Mouse (Mus musculus): ENCODE measurements at regions not wholly inside any gene's neighbourhood (a gene's known extent, or its start where the extent isn't known, plus 50 kb on each side); places are given as distances from the start of the nearest gene placed in this dataset.

DNA sequence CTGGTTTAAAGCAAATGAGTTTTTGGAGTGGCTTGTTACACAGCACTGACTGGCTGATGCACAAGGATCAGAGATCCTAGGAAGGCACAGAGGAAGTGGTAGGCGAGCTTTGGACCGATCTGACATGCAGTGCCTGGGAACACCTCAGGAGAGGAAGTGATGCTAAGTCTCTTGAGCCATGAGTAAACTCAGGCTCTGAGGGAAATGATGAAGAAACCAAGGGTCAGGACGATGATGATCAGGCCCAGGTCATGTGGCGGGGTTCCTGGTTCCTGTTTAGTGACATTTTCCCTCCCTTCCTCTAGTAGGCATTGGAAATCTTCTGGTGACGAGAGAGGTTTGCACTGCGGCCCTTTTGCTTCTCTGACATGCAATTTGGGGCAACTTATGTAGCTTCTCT, 208.7 kb downstream of the 4933412E24Rik start:
- Histone ChIP-seq H3K9me3 (ENCODE audit: control insufficient read depth, low read length) (no peaks in the 10 kb centered on the region), H3K27ac (ENCODE audit: low read depth) (no peak overlapping the region), H3K4me1 (replicated peaks; ENCODE audit: control insufficient read depth, insufficient read depth, low read length) (no peaks in the 10 kb centered on the region), H3K9ac (ENCODE audit: low read length) (no peak overlapping the region), H3K4me3 (ENCODE audit: low read depth, low read length) (no peak overlapping the region), H3K4me2 (ENCODE audit: low read length) (no peak overlapping the region), H3K27me3 (replicated peaks; ENCODE audit: control insufficient read depth, insufficient read depth, low read length) (no peaks in the 10 kb centered on the region), H3K36me3 (ENCODE audit: control insufficient read depth, insufficient read depth, low read length) (no peaks in the 10 kb centered on the region)
- 87% methylated on average over 6 of the region's 6 CpGs for WGBS
- ATAC-seq (replicated peaks; ENCODE audit: low FRiP score, low TSS enrichment, low read depth), result no peak
- no peak for DNase-seq (ENCODE audit: low spot score)

DNA sequence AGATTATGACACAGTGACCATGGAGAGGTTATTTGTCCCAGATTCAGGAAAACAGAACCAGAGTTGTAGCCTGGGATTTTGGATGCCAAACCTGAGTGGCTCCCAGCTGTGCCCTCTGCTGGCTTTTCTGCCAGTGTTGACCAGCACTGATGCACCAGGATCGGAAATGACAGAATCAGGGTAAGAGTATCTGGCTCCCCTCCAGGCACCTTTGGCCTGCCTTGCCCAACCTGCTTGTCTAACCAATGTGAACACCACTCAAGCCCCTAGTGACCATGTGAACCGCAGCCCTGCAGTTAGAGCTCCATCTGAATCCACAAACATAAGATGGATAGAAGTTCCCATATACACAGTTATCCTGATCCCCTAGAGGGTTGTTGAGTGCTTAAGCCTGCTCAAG, 210.6 kb downstream of the 4933412E24Rik start:
- H3K4me1 ChIP-seq (replicated peaks; ENCODE audit: control insufficient read depth, insufficient read depth, low read length), result no peaks in the 10 kb centered on the region
- 89% methylated on average over 2 of the region's 2 CpGs for WGBS
- no peak overlapping the region for H3K4me3 ChIP-seq (ENCODE audit: low read depth, low read length)
- H3K27me3 ChIP-seq (replicated peaks; ENCODE audit: control insufficient read depth, insufficient read depth, low read length), result no peaks in the 10 kb centered on the region
- no peak overlapping the region for H3K9ac ChIP-seq (ENCODE audit: low read length)
- H3K9me3 ChIP-seq (ENCODE audit: control insufficient read depth, low read length), result no peaks in the 10 kb centered on the region
- no peak overlapping the region for H3K27ac ChIP-seq (ENCODE audit: low read depth)
- H3K36me3 ChIP-seq (ENCODE audit: control insufficient read depth, insufficient read depth, low read length), result no peaks in the 10 kb centered on the region
- DNase-seq (ENCODE audit: low spot score) (no peak), ATAC-seq (replicated peaks; ENCODE audit: low FRiP score, low TSS enrichment, low read depth) (no peak)
- no peak overlapping the region for H3K4me2 ChIP-seq (ENCODE audit: low read length)

DNA sequence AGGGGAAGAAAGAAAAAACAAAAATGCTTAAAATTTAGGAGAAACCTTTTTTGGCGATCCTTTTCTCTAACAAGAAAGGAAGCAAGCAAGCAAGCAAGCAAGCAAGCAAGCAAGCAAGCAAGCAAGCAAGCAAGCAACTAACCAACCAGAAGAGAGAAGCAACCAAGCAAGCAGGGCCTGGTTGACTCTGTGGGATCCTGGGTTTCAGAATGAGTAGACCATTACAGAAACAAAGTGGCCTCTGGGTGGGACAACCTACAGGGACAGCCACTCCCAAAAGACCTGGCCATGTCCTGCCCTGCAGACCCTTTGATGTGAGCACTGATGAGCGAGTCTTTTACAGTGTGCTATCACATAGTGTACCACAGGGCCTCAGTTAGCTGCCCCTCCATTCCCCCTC, 211.6 kb downstream of the 4933412E24Rik start:
- DNase-seq (ENCODE audit: low spot score) (no peak), ATAC-seq (replicated peaks; ENCODE audit: low FRiP score, low TSS enrichment, low read depth) (no peak)
- Histone ChIP-seq H3K9ac (ENCODE audit: low read length) (no peak overlapping the region), H3K27me3 (replicated peaks; ENCODE audit: control insufficient read depth, insufficient read depth, low read length) (no peaks in the 10 kb centered on the region), H3K4me2 (ENCODE audit: low read length) (no peak overlapping the region), H3K4me1 (replicated peaks; ENCODE audit: control insufficient read depth, insufficient read depth, low read length) (no peaks in the 10 kb centered on the region), H3K36me3 (ENCODE audit: control insufficient read depth, insufficient read depth, low read length) (no peaks in the 10 kb centered on the region), H3K4me3 (ENCODE audit: low read depth, low read length) (no peak overlapping the region), H3K27ac (ENCODE audit: low read depth) (no peak overlapping the region), H3K9me3 (ENCODE audit: control insufficient read depth, low read length) (no peaks in the 10 kb centered on the region)
- 95% methylated on average over 2 of the region's 2 CpGs for WGBS

DNA sequence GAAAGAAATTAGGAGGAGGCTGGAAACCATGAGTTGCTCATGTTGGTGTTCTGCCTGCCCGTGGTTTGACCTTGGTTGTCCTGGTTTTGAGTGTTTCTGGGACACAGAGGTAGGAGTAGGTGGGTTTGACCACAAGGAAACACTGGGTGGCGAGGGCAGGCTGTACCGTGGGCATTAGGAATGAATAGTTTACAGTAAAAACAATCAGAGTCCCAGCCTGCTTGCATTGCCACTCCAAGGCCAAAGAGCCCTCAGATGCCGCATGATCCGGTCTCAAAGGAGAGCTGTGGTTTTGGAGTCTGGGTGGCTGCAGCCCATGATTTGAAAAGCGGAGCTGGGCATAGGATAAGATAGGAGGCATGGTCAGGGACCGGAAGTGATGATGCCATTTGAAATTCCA, 212.0 kb downstream of the 4933412E24Rik start:
- H3K4me2 ChIP-seq (ENCODE audit: low read length), result no peak overlapping the region
- H3K36me3 ChIP-seq (ENCODE audit: control insufficient read depth, insufficient read depth, low read length), result no peaks in the 10 kb centered on the region
- no peak overlapping the region for H3K4me3 ChIP-seq (ENCODE audit: low read depth, low read length)
- no peak for ATAC-seq (replicated peaks; ENCODE audit: low FRiP score, low TSS enrichment, low read depth)
- 84% methylated on average over 7 of the region's 7 CpGs for WGBS
- DNase-seq (ENCODE audit: low spot score), result no peak
- no peaks in the 10 kb centered on the region for H3K27me3 ChIP-seq (replicated peaks; ENCODE audit: control insufficient read depth, insufficient read depth, low read length)
- no peaks in the 10 kb centered on the region for H3K4me1 ChIP-seq (replicated peaks; ENCODE audit: control insufficient read depth, insufficient read depth, low read length)
- H3K9me3 ChIP-seq (ENCODE audit: control insufficient read depth, low read length), result no peaks in the 10 kb centered on the region
- no peak overlapping the region for H3K9ac ChIP-seq (ENCODE audit: low read length)
- no peak overlapping the region for H3K27ac ChIP-seq (ENCODE audit: low read depth)

DNA sequence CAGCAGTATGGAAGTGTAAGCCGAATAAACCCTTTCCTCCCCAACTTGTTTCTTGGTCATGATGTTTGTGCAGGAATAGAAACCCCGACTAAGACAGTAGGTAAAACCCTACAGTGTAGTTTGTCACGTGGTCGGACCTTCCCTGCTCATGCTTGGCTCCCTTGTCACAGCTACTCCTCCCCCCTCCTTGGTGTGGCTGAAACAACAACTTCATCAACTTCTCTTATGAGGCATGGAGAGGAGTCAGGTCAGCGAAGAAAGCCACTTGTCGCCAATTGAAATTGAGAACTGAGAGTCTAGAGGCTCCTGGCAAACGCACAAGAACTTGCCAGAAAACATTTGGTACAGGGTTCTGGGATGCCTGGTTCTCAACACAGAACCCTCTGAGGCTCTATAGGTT, 214.1 kb downstream of the 4933412E24Rik start:
- Histone ChIP-seq H3K9ac (ENCODE audit: low read length) (no peak overlapping the region), H3K27me3 (replicated peaks; ENCODE audit: control insufficient read depth, insufficient read depth, low read length) (no peaks in the 10 kb centered on the region), H3K36me3 (ENCODE audit: control insufficient read depth, insufficient read depth, low read length) (no peaks in the 10 kb centered on the region), H3K4me1 (replicated peaks; ENCODE audit: control insufficient read depth, insufficient read depth, low read length) (no peaks in the 10 kb centered on the region), H3K4me2 (ENCODE audit: low read length) (no peak overlapping the region), H3K9me3 (ENCODE audit: control insufficient read depth, low read length) (no peaks in the 10 kb centered on the region), H3K4me3 (ENCODE audit: low read depth, low read length) (no peak overlapping the region), H3K27ac (ENCODE audit: low read depth) (no peak overlapping the region)
- no peak for ATAC-seq (replicated peaks; ENCODE audit: low FRiP score, low TSS enrichment, low read depth)
- WGBS, result 90% methylated on average over 6 of the region's 7 CpGs
- no peak for DNase-seq (ENCODE audit: low spot score)

DNA sequence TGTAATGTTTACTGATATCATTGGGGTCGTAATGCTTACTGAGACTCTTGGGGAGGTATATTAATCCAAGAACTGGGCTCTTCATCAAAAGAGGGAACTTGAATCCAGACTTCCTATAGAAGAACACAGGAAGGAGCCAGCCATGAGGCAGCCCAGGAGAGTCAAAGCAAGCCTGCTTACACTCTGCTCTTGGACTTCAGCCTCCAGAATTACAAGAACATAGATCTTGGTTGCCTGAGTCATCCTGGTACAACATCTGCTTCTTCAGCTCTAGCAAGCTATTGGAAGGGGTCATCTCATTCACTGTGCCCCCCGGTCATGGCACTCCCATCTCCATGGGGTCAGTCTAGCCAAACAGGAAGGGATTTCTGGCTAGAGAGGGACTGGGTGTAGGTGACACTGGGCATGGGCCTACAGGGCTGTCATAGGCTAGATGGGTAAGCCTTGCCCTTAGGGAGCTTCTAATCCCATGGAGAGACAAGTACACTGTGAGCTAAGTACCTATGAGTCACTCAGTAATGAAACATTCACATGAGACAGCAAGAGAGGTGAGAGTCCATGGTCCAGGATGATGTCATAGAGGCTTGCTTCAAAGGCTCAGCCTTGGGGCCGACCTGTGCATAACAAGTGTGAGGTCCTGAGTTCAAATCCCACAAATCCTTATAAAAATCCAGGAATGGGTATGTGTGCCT, 217.1 kb downstream of the 4933412E24Rik start:
- no peak overlapping the region for H3K27ac ChIP-seq (ENCODE audit: low read depth)
- ATAC-seq (replicated peaks; ENCODE audit: low FRiP score, low TSS enrichment, low read depth), result peak; percentile 53; the same call in 1 of the 2 replicates

DNA sequence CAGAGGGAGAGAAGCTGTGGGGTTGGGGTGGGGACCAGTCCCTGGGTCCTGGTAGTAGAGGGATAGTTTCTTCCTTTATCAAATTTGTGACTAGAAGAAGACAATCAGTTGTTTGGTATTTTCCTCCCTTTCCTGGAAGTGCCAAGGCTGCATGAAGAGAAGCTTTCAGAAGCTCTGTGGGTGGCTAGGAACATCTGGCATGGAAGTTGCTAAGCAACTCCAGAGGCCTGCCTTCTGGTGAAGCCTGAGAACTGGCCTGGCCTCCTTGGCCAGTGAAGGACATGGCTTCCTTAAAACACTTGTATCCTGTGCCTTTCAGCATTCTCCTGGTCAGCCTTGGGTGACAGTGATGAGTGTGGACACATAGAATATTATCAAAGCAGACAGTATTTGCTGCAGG, 217.9 kb downstream of the 4933412E24Rik start:
- Histone ChIP-seq H3K4me3 (ENCODE audit: low read depth, low read length) (no peak overlapping the region), H3K27me3 (replicated peaks; ENCODE audit: control insufficient read depth, insufficient read depth, low read length) (no peaks in the 10 kb centered on the region), H3K9me3 (ENCODE audit: control insufficient read depth, low read length) (no peaks in the 10 kb centered on the region), H3K36me3 (ENCODE audit: control insufficient read depth, insufficient read depth, low read length) (no peaks in the 10 kb centered on the region), H3K27ac (ENCODE audit: low read depth) (no peak overlapping the region), H3K4me2 (ENCODE audit: low read length) (no peak overlapping the region), H3K4me1 (replicated peaks; ENCODE audit: control insufficient read depth, insufficient read depth, low read length) (no peaks in the 10 kb centered on the region), H3K9ac (ENCODE audit: low read length) (no peak overlapping the region)
- no peak for DNase-seq (ENCODE audit: low spot score)
- ATAC-seq (replicated peaks; ENCODE audit: low FRiP score, low TSS enrichment, low read depth), result no peak

More for the DNA sequence above, 217.1 kb downstream of the 4933412E24Rik start:
- Histone ChIP-seq H3K27me3 (replicated peaks; ENCODE audit: control insufficient read depth, insufficient read depth, low read length) (no peaks in the 10 kb centered on the region), H3K9ac (ENCODE audit: low read length) (no peak overlapping the region), H3K4me3 (ENCODE audit: low read depth, low read length) (no peak overlapping the region), H3K36me3 (ENCODE audit: control insufficient read depth, insufficient read depth, low read length) (no peaks in the 10 kb centered on the region), H3K4me1 (replicated peaks; ENCODE audit: control insufficient read depth, insufficient read depth, low read length) (no peaks in the 10 kb centered on the region), H3K4me2 (ENCODE audit: low read length) (no peak overlapping the region), H3K9me3 (ENCODE audit: control insufficient read depth, low read length) (no peaks in the 10 kb centered on the region)
- DNase-seq (ENCODE audit: low spot score), result no peak
- 90% methylated on average over 3 of the region's 3 CpGs for WGBS

DNA sequence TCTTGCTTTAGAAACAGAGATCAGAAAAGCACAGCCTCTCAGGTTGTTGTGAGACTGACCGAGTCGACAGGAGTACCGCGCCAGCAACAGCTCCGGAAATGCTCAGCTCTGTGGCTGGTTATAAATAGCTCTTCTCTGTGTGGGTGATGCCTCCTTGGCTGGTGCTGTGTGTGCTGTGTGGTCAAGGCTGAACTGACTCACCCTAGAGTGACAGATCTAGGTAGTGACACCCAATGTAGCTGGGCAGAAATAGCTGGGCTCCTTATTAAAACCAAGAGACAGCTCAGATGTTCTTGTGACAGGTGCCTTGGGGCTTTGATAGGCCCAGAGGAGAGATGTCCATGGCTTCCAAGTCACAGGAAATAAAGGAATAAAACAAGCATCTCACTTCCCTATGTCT, 220.7 kb downstream of the 4933412E24Rik start:
- no peak overlapping the region for H3K27ac ChIP-seq (ENCODE audit: low read depth)
- no peak overlapping the region for H3K4me3 ChIP-seq (ENCODE audit: low read depth, low read length)
- H3K9ac ChIP-seq (ENCODE audit: low read length), result no peak overlapping the region
- no peak overlapping the region for H3K4me2 ChIP-seq (ENCODE audit: low read length)
- WGBS, result 85% methylated on average over 5 of the region's 5 CpGs
- H3K27me3 ChIP-seq (replicated peaks; ENCODE audit: control insufficient read depth, insufficient read depth, low read length), result no peaks in the 10 kb centered on the region
- H3K36me3 ChIP-seq (ENCODE audit: control insufficient read depth, insufficient read depth, low read length), result no peaks in the 10 kb centered on the region
- no peak for ATAC-seq (replicated peaks; ENCODE audit: low FRiP score, low TSS enrichment, low read depth)
- H3K9me3 ChIP-seq (ENCODE audit: control insufficient read depth, low read length), result no peaks in the 10 kb centered on the region
- no peak for DNase-seq (ENCODE audit: low spot score)
- H3K4me1 ChIP-seq (replicated peaks; ENCODE audit: control insufficient read depth, insufficient read depth, low read length), result no peaks in the 10 kb centered on the region

DNA sequence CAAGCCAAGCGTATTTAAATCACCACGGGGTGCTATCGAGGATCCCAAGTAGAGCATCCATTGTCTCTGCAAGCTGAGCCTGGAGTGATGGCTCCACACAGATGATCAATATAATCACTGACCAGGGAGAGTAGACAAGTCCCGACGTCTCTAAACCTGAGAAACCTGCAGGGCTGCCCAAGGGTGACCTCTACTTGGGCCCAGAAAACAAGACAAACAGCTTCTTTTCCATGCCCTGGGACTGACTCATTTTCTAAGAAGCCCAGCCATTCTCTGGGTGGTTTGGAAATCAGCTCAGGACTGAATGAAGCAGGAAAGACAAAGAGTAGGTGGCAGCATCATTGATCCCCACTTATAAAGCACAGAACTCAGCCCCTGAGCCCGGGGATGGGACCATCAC, 221.5 kb downstream of the 4933412E24Rik start:
- DNase-seq (ENCODE audit: low spot score) (no peak), ATAC-seq (replicated peaks; ENCODE audit: low FRiP score, low TSS enrichment, low read depth) (no peak)
- Histone ChIP-seq H3K4me2 (ENCODE audit: low read length) (no peak overlapping the region), H3K4me1 (replicated peaks; ENCODE audit: control insufficient read depth, insufficient read depth, low read length) (no peaks in the 10 kb centered on the region), H3K36me3 (ENCODE audit: control insufficient read depth, insufficient read depth, low read length) (no peaks in the 10 kb centered on the region), H3K9me3 (ENCODE audit: control insufficient read depth, low read length) (no peaks in the 10 kb centered on the region), H3K27ac (ENCODE audit: low read depth) (no peak overlapping the region), H3K27me3 (replicated peaks; ENCODE audit: control insufficient read depth, insufficient read depth, low read length) (no peaks in the 10 kb centered on the region), H3K4me3 (ENCODE audit: low read depth, low read length) (no peak overlapping the region), H3K9ac (ENCODE audit: low read length) (no peak overlapping the region)
- WGBS, result 82% methylated on average over 6 of the region's 6 CpGs

All from intestine, embryonic 14.5 days (tissue).